Mouse (Mus musculus) forebrain, embryonic 16.5 days (tissue): ENCODE measurements around the gene Atp6v0a1. TPM values are rescaled to one million over a fixed set of nuclear protein-coding genes. Genes with fewer than 3 reads are reported as not detected.

Source experiments
- ATAC-seq: fragments of 200-750 bp; cut with Nextera tagmentation; 2 replicates; pipeline ENCODE4 v1.8.0; 2017; ENCODE audit warnings: mild to moderate bottlenecking, moderate library complexity
- H3K27ac ChIP-seq: fragments of 300-500 bp; sonication (generic); 2 replicates; pipeline ENCODE4 v1.5.1; 2014; ENCODE audit warnings: low read length, control low read depth
- H3K27me3 ChIP-seq: fragments of 300-500 bp; sonication (generic); replicated peaks from 2 replicates; pipeline ENCODE4 v1.6.1; 2014; ENCODE audit warnings: low read length; ENCODE audit not compliant: control insufficient read depth, insufficient read depth
- H3K36me3 ChIP-seq: fragments of 300-500 bp; sonication (generic); 2 replicates; pipeline ENCODE4 v1.6.1; 2014; ENCODE audit not compliant: control insufficient read depth, insufficient read depth
- H3K4me1 ChIP-seq: fragments of 300-500 bp; sonication (generic); replicated peaks from 2 replicates; pipeline ENCODE4 v1.6.1; 2014; ENCODE audit warnings: low read length; ENCODE audit not compliant: control insufficient read depth, insufficient read depth
- H3K4me2 ChIP-seq: fragments of 300-500 bp; sonication (generic); 2 replicates; pipeline ENCODE4 v1.6.1; 2014; ENCODE audit warnings: mild to moderate bottlenecking, low read length, control low read depth
- H3K4me3 ChIP-seq: fragments of 300-500 bp; sonication (generic); replicated peaks from 2 replicates; pipeline ENCODE4 v1.5.1; 2014; ENCODE audit warnings: mild to moderate bottlenecking, low read length, control low read depth
- H3K9ac ChIP-seq: fragments of 300-500 bp; sonication (generic); replicated peaks from 2 replicates; pipeline ENCODE4 v1.6.1; 2014; ENCODE audit warnings: low read depth, low read length, control low read depth
- H3K9me3 ChIP-seq: fragments of 300-500 bp; sonication (generic); 2 replicates; pipeline ENCODE4 v1.6.1; 2016; ENCODE audit warnings: low read length; ENCODE audit not compliant: control insufficient read depth
- WGBS: fragments of 180-500 bp; shearing (Covaris S2); extraction: QIAGEN DNeasy Blood & Tissue Kit; methylation state at CpG from one replicate; pipeline ENCODE4 v1.1.7; 2014; 5-methylcytosine and 5-hydroxymethylcytosine counted together
- polyA plus RNA-seq: library from polyadenylated mRNA; unstranded; fragments of >200 nt; fragmentation: Nextera tagmentation; extraction: Ambion mirVana; gene quantifications from 2 replicates; pipeline ENCODE4 v1.2.1, GENCODE M21; 2015

The Atp6v0a1 gene
- polyA plus RNA-seq, 1 experiment from 2014 or later = 111 TPM

- Histone ChIP-seq H3K27ac (no peak overlapping the region), H3K4me3 (no peak overlapping the region), H3K27me3 (no peaks in the 10 kb centered on the region), H3K9me3 (no peaks in the 10 kb centered on the region), H3K4me2 (no peak overlapping the region), H3K9ac (no peak overlapping the region), H3K36me3 (peaks cover 35% of the 10 kb centered on the region), H3K4me1 (no peaks in the 10 kb centered on the region)
- no peak for ATAC-seq
- WGBS = 81% methylated on average over 6 of the region's 6 CpGs
Observed at GRCm38 (mm10) chr11:101051051-101051493, 41.8 kb downstream of the Atp6v0a1 start.

DNA sequence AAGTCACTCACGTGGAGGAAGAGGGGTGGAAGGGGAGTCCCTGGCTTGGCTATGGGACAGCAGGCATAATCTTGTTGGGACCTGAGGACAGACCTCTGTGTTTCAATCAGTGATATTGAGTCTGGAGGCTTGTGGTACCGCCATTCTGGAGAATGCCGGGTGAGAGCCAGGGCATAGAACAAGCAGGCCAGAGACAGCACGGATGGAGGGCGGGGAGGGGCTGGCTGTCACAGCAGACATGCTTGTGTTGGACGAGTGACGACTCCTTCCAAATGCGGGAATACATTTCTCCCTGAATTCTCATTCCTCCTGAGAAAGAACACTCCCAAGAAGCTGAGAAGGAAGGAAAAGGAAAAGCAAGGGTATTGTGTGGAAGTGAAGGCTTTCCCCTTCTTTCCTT lies 42.4 kb downstream of the Atp6v0a1 start:
- Histone ChIP-seq H3K9ac (no peak overlapping the region), H3K9me3 (no peaks in the 10 kb centered on the region), H3K27ac (no peak overlapping the region), H3K4me2 (no peak overlapping the region), H3K4me3 (no peak overlapping the region), H3K4me1 (no peaks in the 10 kb centered on the region), H3K27me3 (no peaks in the 10 kb centered on the region), H3K36me3 (peaks cover 32% of the 10 kb centered on the region)
- WGBS = 80% methylated on average over 8 of the region's 8 CpGs
- ATAC-seq = no peak

DNA sequence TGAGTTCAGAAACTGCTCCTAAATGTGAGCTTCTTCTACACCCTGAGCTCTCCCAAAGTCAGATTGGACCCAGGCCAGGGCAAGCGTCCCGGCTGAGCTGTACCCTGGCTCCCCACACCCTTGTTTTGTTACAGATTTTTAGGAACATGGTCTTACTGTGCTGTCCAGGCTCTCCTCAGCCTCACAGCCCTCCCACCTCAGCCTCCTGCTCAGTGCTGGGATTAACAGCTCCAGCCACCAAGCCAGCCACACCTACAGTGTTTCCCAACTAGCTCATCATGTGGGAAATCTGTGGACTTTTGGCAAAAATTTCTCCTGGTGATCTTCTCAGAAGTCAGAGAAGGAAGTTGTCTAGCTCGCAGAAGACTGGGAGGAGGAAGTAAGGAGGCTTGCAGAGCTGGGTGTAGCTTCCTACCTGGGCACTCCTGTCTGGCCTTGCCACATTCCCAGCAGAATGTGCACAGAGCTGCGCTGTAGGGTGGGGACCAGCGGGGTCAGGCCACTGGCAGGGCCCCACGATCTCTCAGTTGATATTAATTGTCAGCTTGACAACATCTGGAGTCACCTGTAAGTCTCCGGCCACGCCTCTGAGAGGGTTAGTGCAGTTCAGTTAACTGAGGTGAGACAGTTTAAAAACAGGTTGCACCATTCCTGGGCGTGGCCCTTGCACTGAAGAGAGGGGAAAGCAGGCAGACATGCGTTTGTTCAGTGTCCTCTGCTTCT lies 43.7 kb downstream of the Atp6v0a1 start:
- no peak for ATAC-seq
- Histone ChIP-seq H3K27me3 (no peaks in the 10 kb centered on the region), H3K4me3 (no peak overlapping the region), H3K9me3 (no peaks in the 10 kb centered on the region), H3K36me3 (peaks cover 29% of the 10 kb centered on the region), H3K9ac (no peak overlapping the region), H3K4me2 (no peak overlapping the region), H3K4me1 (no peaks in the 10 kb centered on the region), H3K27ac (no peak overlapping the region)
- WGBS = 91% methylated on average over 10 of the region's 10 CpGs

GRCm38 (mm10) chr11:101053974-101054373 lies 44.7 kb downstream of the Atp6v0a1 start:
- 91% methylated on average over 1 of the region's 1 CpGs for whole genome bisulfite sequencing
- H3K27me3 ChIP-seq = no peaks in the 10 kb centered on the region
- H3K9ac ChIP-seq = no peak overlapping the region
- no peak for ATAC-seq
- no peaks in the 10 kb centered on the region for H3K4me1 ChIP-seq
- peaks cover 28% of the 10 kb centered on the region for H3K36me3 ChIP-seq
- no peak overlapping the region for H3K4me2 ChIP-seq
- H3K9me3 ChIP-seq = no peaks in the 10 kb centered on the region
- H3K27ac ChIP-seq = no peak overlapping the region
- no peak overlapping the region for H3K4me3 ChIP-seq

GRCm38 (mm10) chr11:101055418-101055817 lies 46.2 kb downstream of the Atp6v0a1 start:
- H3K4me2 ChIP-seq = no peak overlapping the region
- no peaks in the 10 kb centered on the region for H3K9me3 ChIP-seq
- no peak overlapping the region for H3K27ac ChIP-seq
- peaks cover 20% of the 10 kb centered on the region for H3K36me3 ChIP-seq
- 86% methylated on average over 14 of the region's 14 CpGs for WGBS
- no peaks in the 10 kb centered on the region for H3K4me1 ChIP-seq
- no peak overlapping the region for H3K9ac ChIP-seq
- no peaks in the 10 kb centered on the region for H3K27me3 ChIP-seq
- no peak overlapping the region for H3K4me3 ChIP-seq
- ATAC-seq = no peak

GRCm38 (mm10) chr11:101056885-101057284 lies 47.6 kb downstream of the Atp6v0a1 start:
- Histone ChIP-seq H3K27me3 (no peaks in the 10 kb centered on the region), H3K4me1 (no peaks in the 10 kb centered on the region), H3K36me3 (peaks cover 20% of the 10 kb centered on the region), H3K9me3 (no peaks in the 10 kb centered on the region), H3K4me3 (no peak overlapping the region), H3K4me2 (no peak overlapping the region), H3K9ac (no peak overlapping the region), H3K27ac (no peak overlapping the region)
- no peak for ATAC-seq
- WGBS = 55% methylated on average over 8 of the region's 8 CpGs

DNA sequence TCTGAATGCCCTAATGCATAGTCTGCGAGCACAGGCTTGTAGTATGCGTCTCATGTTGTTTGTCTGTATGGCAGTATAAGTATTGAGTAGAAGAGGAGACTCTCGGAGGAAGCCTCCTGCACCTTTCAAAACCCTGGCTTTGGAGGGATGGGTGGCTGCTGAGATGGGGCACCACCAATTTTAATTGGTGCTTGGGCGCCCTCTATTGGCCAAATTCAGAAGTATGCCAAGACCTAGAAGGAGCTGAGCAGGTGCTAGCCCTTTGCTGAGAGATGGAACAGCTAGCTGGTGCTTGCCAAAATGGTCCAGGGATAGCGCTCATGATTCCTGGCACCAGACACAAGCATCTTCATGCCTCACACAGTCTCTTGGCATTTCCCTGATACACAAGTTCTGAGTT lies 48.6 kb downstream of the Atp6v0a1 start:
- Histone ChIP-seq H3K4me2 (no peak overlapping the region), H3K4me1 (no peaks in the 10 kb centered on the region), H3K4me3 (no peak overlapping the region), H3K9me3 (no peaks in the 10 kb centered on the region), H3K36me3 (peaks cover 24% of the 10 kb centered on the region), H3K9ac (no peak overlapping the region), H3K27me3 (no peaks in the 10 kb centered on the region), H3K27ac (no peak overlapping the region)
- WGBS = 31% methylated on average over 5 of the region's 5 CpGs
- ATAC-seq = peak; percentile 31; the same call in 1 of the 2 replicates

DNA sequence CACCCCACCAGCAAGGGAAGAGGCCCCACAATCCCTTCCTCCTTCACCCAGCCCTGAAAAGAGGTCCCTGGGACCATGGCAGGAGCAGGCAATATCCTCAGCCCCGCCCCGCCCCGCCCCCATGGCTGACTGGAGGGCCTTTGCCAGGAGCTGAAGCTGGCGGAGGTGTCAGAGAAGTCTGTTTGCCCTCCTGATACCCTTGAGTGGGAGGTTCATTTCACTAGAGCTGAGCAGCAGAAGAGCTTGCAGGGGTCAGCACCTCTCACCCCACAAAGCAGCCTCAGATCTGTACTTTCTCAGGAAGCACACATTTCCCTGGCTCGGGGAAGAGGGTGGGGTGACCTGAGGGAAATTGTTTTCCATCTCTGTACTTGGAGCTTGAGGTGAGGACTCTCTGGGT lies 49.5 kb downstream of the Atp6v0a1 start:
- H3K27me3 ChIP-seq = no peaks in the 10 kb centered on the region
- ATAC-seq = no peak
- 83% methylated on average over 5 of the region's 5 CpGs for WGBS
- no peak overlapping the region for H3K27ac ChIP-seq
- H3K36me3 ChIP-seq = peaks cover 20% of the 10 kb centered on the region
- H3K9me3 ChIP-seq = no peaks in the 10 kb centered on the region
- no peak overlapping the region for H3K4me3 ChIP-seq
- no peak overlapping the region for H3K9ac ChIP-seq
- H3K4me2 ChIP-seq = no peak overlapping the region
- peaks cover 3% of the 10 kb centered on the region; the same call in 1 of the 2 replicates for H3K4me1 ChIP-seq

DNA sequence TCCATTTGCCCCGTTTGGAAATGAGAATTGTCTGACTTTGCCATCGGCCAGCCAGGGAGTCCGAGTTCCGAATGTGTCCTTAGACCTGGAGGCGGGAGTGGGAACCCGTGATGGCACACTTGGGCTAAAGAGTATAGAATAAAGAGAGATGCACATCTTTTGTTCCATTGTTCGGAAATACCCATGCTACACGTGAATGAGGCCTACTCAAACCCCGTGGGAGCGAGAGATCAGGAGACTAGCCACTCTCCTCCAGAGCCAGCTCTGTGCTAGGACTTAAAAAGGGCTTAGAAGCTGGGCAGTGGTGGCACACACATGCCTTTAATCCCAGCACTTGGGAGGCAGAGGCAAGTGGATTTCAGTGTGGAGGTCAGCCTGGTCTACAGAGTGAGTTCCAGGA lies 50.2 kb downstream of the Atp6v0a1 start:
- no peak overlapping the region; the same call in none of the 2 replicates for H3K27ac ChIP-seq
- peaks cover 3% of the 10 kb centered on the region; the same call in 1 of the 2 replicates for H3K4me1 ChIP-seq
- H3K9ac ChIP-seq = no peak overlapping the region
- WGBS = 77% methylated on average over 10 of the region's 10 CpGs
- H3K9me3 ChIP-seq = no peaks in the 10 kb centered on the region
- ATAC-seq = no peak
- H3K4me3 ChIP-seq = no peak overlapping the region
- H3K27me3 ChIP-seq = no peaks in the 10 kb centered on the region
- no peak overlapping the region for H3K4me2 ChIP-seq
- peaks cover 17% of the 10 kb centered on the region for H3K36me3 ChIP-seq
